Mouse (Mus musculus): ENCODE data around the gene Gm11232. TPM values are rescaled to one million over a fixed set of nuclear protein-coding genes. Genes with fewer than 3 reads are reported as not detected.

Gene Gm11232
- polyA plus RNA-seq (2012; ENCODE audit: insufficient read depth, insufficient read length, missing spikeins), result not detected in 2 replicates

GRCm38 (mm10) chr4:71757865-71758264, at the start of gene Gm11232:
Gene Gm11232, minus strand, starts transcription at chr4:71757965.
- Histone ChIP-seq H3K27ac (ENCODE audit: insufficient read depth, low read depth, low read length) (no peak within 1 kb of the TSS), H3K4me1 (ENCODE audit: control insufficient read depth, insufficient read depth, low read length) (no peaks in the 10 kb centered on the region), H3K4me3 (ENCODE audit: insufficient read depth, low read length) (no peak within 1 kb of the TSS)
- no peak for TF ChIP-seq POLR2A (IDR thresholded peaks at IDR 0.05; ENCODE audit: borderline replicate concordance, low read depth, low read length)
- no peak for TF ChIP-seq CTCF (IDR thresholded peaks at IDR 0.05; ENCODE audit: low read depth, low read length)

DNA sequence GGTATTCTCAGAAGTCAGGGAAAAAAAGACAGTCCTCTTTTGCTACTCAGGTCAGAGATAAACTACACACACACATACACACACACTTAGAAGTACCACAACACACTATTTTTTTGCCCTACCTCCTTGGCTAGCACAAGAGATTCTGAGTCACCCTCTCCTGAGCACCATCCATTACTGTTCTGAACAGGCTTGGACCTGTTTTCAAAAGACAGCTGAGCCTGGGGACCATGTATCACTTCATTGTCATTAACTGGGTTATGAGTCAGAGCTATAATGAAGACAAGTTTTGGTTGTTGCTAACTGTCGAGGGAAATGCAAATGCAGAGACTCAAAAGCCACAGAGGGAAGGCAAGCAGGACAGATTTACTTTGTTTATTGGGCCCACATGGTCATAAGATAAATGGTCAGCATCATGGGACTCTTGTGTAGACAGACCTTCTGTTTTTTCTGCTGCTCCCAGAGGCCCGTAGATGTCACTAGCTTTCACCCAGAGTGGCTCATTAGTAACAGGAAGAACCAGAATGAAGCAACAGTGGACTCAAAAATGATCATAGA, 48.3 kb upstream of the Gm11232 start:
- Histone ChIP-seq H3K27ac (ENCODE audit: insufficient read depth, low read depth, low read length) (no peak overlapping the region), H3K4me3 (ENCODE audit: insufficient read depth, low read length) (no peak overlapping the region), H3K4me1 (ENCODE audit: control insufficient read depth, insufficient read depth, low read length) (no peaks in the 10 kb centered on the region)
- TF ChIP-seq CTCF (IDR thresholded peaks at IDR 0.05; ENCODE audit: low read depth, low read length) (no peak), POLR2A (IDR thresholded peaks at IDR 0.05; ENCODE audit: borderline replicate concordance, low read depth, low read length) (no peak)

- Histone ChIP-seq H3K4me3 (ENCODE audit: insufficient read depth, low read length) (no peak overlapping the region), H3K4me1 (ENCODE audit: control insufficient read depth, insufficient read depth, low read length) (no peaks in the 10 kb centered on the region), H3K27ac (ENCODE audit: insufficient read depth, low read depth, low read length) (no peak overlapping the region)
- TF ChIP-seq POLR2A (IDR thresholded peaks at IDR 0.05; ENCODE audit: borderline replicate concordance, low read depth, low read length) (no peak), CTCF (IDR thresholded peaks at IDR 0.05; ENCODE audit: low read depth, low read length) (no peak)
These were observed 7.8 kb upstream of the Gm11232 start for GRCm38 (mm10) chr4:71765529-71765928.

DNA sequence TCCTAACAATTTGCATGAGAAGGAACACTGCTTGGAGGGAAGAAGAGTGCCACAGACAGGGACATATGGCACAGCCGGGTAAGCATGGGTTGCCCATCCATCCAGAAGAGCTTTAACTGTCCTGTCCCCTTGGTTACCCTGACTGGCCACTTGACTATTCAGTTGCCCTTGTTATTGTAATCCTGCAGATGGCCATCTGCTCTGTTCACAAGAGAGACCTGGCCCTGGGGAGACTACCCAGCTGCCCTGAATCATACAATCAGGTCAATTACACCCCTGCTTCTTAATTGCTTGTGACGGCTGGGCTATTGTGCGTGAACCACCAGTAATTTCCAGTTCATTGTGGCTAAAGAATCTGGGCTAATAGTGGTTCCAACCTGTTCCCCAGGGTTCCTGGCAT, 7.3 kb upstream of the Gm11232 start:
- H3K4me3 ChIP-seq (ENCODE audit: insufficient read depth, low read length), result no peak overlapping the region
- no peak for TF ChIP-seq POLR2A (IDR thresholded peaks at IDR 0.05; ENCODE audit: borderline replicate concordance, low read depth, low read length)
- no peak for TF ChIP-seq CTCF (IDR thresholded peaks at IDR 0.05; ENCODE audit: low read depth, low read length)
- H3K27ac ChIP-seq (ENCODE audit: insufficient read depth, low read depth, low read length), result no peak overlapping the region
- H3K4me1 ChIP-seq (ENCODE audit: control insufficient read depth, insufficient read depth, low read length), result no peaks in the 10 kb centered on the region

GRCm38 (mm10) chr4:71756441-71757221, 1.1 kb downstream of the Gm11232 start:
- no peak overlapping the region for H3K4me3 ChIP-seq (ENCODE audit: insufficient read depth, low read length)
- no peaks in the 10 kb centered on the region for H3K4me1 ChIP-seq (ENCODE audit: control insufficient read depth, insufficient read depth, low read length)
- H3K27ac ChIP-seq (ENCODE audit: insufficient read depth, low read depth, low read length), result no peak overlapping the region
- TF ChIP-seq CTCF (IDR thresholded peaks at IDR 0.05; ENCODE audit: low read depth, low read length), result no peak
- TF ChIP-seq POLR2A (IDR thresholded peaks at IDR 0.05; ENCODE audit: borderline replicate concordance, low read depth, low read length), result no peak

GRCm38 (mm10) chr4:71745741-71746140, 12.0 kb downstream of the Gm11232 start:
- TF ChIP-seq CTCF (IDR thresholded peaks at IDR 0.05; ENCODE audit: low read depth, low read length), result no peak
- TF ChIP-seq POLR2A (IDR thresholded peaks at IDR 0.05; ENCODE audit: borderline replicate concordance, low read depth, low read length), result no peak
- no peak overlapping the region for H3K27ac ChIP-seq (ENCODE audit: insufficient read depth, low read depth, low read length)
- no peaks in the 10 kb centered on the region for H3K4me1 ChIP-seq (ENCODE audit: control insufficient read depth, insufficient read depth, low read length)
- no peak overlapping the region for H3K4me3 ChIP-seq (ENCODE audit: insufficient read depth, low read length)

GRCm38 (mm10) chr4:71736529-71736928, 21.2 kb downstream of the Gm11232 start:
- TF ChIP-seq CTCF (IDR thresholded peaks at IDR 0.05; ENCODE audit: low read depth, low read length), result no peak
- TF ChIP-seq POLR2A (IDR thresholded peaks at IDR 0.05; ENCODE audit: borderline replicate concordance, low read depth, low read length), result no peak
- Histone ChIP-seq H3K4me1 (ENCODE audit: control insufficient read depth, insufficient read depth, low read length) (no peaks in the 10 kb centered on the region), H3K4me3 (ENCODE audit: insufficient read depth, low read length) (no peak overlapping the region), H3K27ac (ENCODE audit: insufficient read depth, low read depth, low read length) (no peak overlapping the region)

- no peaks in the 10 kb centered on the region for H3K4me1 ChIP-seq (ENCODE audit: control insufficient read depth, insufficient read depth, low read length)
- no peak overlapping the region for H3K4me3 ChIP-seq (ENCODE audit: insufficient read depth, low read length)
- no peak overlapping the region for H3K27ac ChIP-seq (ENCODE audit: insufficient read depth, low read depth, low read length)
- no peak for TF ChIP-seq POLR2A (IDR thresholded peaks at IDR 0.05; ENCODE audit: borderline replicate concordance, low read depth, low read length)
- no peak for TF ChIP-seq CTCF (IDR thresholded peaks at IDR 0.05; ENCODE audit: low read depth, low read length)
These were observed 22.5 kb downstream of the Gm11232 start for GRCm38 (mm10) chr4:71735261-71735660.

DNA sequence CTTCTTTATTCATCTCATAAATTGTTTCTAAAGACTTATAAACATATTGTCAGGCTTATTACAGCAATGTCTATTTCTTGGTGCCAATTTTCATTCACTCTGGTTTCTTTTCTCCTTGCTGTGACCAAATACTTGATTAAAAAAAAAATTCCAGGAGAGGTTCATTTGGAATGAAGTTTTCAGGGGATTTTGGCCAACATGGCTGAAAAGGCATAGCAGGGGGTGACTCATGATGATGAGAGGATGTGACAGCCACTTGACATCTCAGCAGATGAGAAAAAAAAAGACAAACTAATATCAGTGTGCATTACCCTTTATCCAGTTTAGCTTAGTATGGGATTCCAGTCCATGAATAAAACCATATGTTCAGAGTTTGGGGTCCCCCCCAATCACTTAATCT, 28.4 kb downstream of the Gm11232 start:
- H3K4me1 ChIP-seq (ENCODE audit: control insufficient read depth, insufficient read depth, low read length), result no peaks in the 10 kb centered on the region
- no peak overlapping the region for H3K4me3 ChIP-seq (ENCODE audit: insufficient read depth, low read length)
- no peak overlapping the region for H3K27ac ChIP-seq (ENCODE audit: insufficient read depth, low read depth, low read length)
- no peak for TF ChIP-seq POLR2A (IDR thresholded peaks at IDR 0.05; ENCODE audit: borderline replicate concordance, low read depth, low read length)
- no peak for TF ChIP-seq CTCF (IDR thresholded peaks at IDR 0.05; ENCODE audit: low read depth, low read length)

DNA sequence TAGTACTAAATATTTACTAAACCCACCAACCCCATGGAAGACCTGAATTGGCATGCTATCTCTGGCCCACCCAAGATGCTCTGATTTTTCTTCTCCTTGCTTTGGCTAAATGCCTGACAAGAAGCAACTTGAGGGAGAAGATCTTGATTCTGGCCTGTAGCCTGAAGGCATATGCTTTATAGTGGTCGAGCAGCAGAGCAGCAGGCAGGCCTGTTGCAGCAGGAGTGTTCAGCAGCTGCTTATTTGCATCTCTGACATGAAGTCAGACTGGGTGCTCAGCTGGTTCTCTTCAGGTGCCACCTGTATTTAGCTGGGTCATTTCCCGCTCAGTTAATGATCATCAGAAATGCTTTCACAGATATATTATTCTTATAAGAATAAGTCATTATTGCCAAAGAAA, 30.2 kb downstream of the Gm11232 start:
- H3K4me1 ChIP-seq (ENCODE audit: control insufficient read depth, insufficient read depth, low read length), result no peaks in the 10 kb centered on the region
- TF ChIP-seq POLR2A (IDR thresholded peaks at IDR 0.05; ENCODE audit: borderline replicate concordance, low read depth, low read length), result no peak
- H3K4me3 ChIP-seq (ENCODE audit: insufficient read depth, low read length), result no peak overlapping the region
- H3K27ac ChIP-seq (ENCODE audit: insufficient read depth, low read depth, low read length), result no peak overlapping the region

Measured in bone marrow macrophage, adult 2 months (primary cell).